Mouse (Mus musculus) liver, embryonic 14.5 days (tissue): ENCODE measurements at regions not wholly inside any gene's neighbourhood (a gene's known extent, or its start where the extent isn't known, plus 50 kb on each side); places are given as distances from the start of the nearest gene placed in this dataset.

Experiments used
- CTCF ChIP-seq: IDR thresholded peaks from 2 replicates; pipeline ENCODE4 v1.5.1; 2016; ENCODE audit warnings: antibody characterized with exemption, low read depth, control low read depth
- EP300 ChIP-seq: IDR thresholded peaks from 2 replicates; pipeline ENCODE4 v1.6.1; 2016; ENCODE audit warnings: antibody characterized with exemption, low read depth

DNA sequence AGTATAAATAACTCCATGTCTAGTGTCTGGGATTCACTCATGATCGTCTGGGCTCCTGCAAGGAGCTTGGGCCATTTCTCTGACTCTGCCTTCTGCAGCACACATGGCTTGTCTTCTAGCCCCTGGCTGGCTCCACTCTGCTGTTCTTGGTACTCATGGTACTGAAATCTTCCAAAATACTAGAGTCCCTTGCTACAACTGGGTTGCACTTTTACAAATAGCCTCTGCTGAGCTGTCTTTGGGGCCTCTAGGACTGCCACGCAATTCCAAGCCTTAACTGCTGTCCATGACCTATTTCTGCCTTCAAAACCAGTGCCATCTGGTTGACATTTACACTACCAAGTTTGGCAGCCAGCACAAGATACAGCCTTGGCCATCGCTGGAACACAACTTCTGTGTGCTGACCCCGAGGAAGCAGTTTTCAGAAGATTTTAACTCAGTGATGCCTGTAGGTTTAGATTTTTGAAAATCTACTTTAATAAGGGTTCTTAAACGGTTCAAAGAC, 731.2 kb upstream of the Car8 start:
- TF ChIP-seq CTCF = no peak
- no peak for TF ChIP-seq EP300
